Mouse (Mus musculus) embryonic facial prominence, embryonic 11.5 days (tissue): ENCODE measurements around the gene Eif4a3. TPM values are rescaled to one million over a fixed set of nuclear protein-coding genes. Genes with fewer than 3 reads are reported as not detected.

Experiments used
- ATAC-seq: fragments of 200-750 bp; cut with Nextera tagmentation; replicated peaks from 2 replicates; pipeline ENCODE4 v1.8.0; 2017; ENCODE audit warnings: low read depth; ENCODE audit not compliant: insufficient number of reproducible peaks, low FRiP score, low TSS enrichment
- DNase-seq: peaks from one replicate; pipeline ENCODE4 v3.0.0-alpha.2; 2015; ENCODE audit warnings: low spot score
- H3K27ac ChIP-seq: fragments of 300-500 bp; sonication (generic); replicated peaks from 2 replicates; pipeline ENCODE4 v1.5.1; 2014; ENCODE audit warnings: mild to moderate bottlenecking, low read depth, low read length, control low read depth
- H3K27me3 ChIP-seq: fragments of 300-500 bp; sonication (generic); 2 replicates; pipeline ENCODE4 v1.6.1; 2014; ENCODE audit warnings: mild to moderate bottlenecking, low read length, moderate library complexity, mixed read lengths; ENCODE audit not compliant: control insufficient read depth, insufficient read depth
- H3K36me3 ChIP-seq: fragments of 300-500 bp; sonication (generic); replicated peaks from 2 replicates; pipeline ENCODE4 v1.6.1; 2014; ENCODE audit warnings: low read depth, mild to moderate bottlenecking, low read length, moderate library complexity, mixed read lengths; ENCODE audit not compliant: control insufficient read depth, insufficient read depth
- H3K4me1 ChIP-seq: fragments of 300-500 bp; sonication (generic); 2 replicates; pipeline ENCODE4 v1.6.1; 2014; ENCODE audit warnings: low read length, mixed read lengths; ENCODE audit not compliant: control insufficient read depth, insufficient read depth
- H3K4me2 ChIP-seq: fragments of 300-500 bp; sonication (generic); 2 replicates; pipeline ENCODE4 v1.6.1; 2014; ENCODE audit warnings: low read depth, mild to moderate bottlenecking, control low read depth, low read length, moderate library complexity
- H3K4me3 ChIP-seq: fragments of 300-500 bp; sonication (generic); 2 replicates; pipeline ENCODE4 v1.5.1; 2014; ENCODE audit warnings: low read depth, low read length, control low read depth
- H3K9ac ChIP-seq: fragments of 300-500 bp; sonication (generic); replicated peaks from 2 replicates; pipeline ENCODE4 v1.6.1; 2014; ENCODE audit warnings: mild to moderate bottlenecking, control low read depth, low read length
- H3K9me3 ChIP-seq: fragments of 300-500 bp; sonication (generic); replicated peaks from 2 replicates; pipeline ENCODE4 v1.6.1; 2016; ENCODE audit warnings: mild to moderate bottlenecking, low read length, inconsistent platforms, mixed read lengths; ENCODE audit not compliant: control insufficient read depth
- WGBS: fragments of 180-500 bp; shearing (Covaris S2); extraction: QIAGEN DNeasy Blood & Tissue Kit; methylation state at CpG from one replicate; pipeline ENCODE4 v1.1.7; 2014; 5-methylcytosine and 5-hydroxymethylcytosine counted together
- polyA plus RNA-seq: library from polyadenylated mRNA; unstranded; fragments of >200 nt; fragmentation: Nextera tagmentation; extraction: Ambion mirVana; gene quantifications from 2 replicates; pipeline ENCODE4 v1.2.1, GENCODE M21; 2014

The Eif4a3 gene
- polyA plus RNA-seq, result 392 and 414 TPM in 2 replicates

DNA sequence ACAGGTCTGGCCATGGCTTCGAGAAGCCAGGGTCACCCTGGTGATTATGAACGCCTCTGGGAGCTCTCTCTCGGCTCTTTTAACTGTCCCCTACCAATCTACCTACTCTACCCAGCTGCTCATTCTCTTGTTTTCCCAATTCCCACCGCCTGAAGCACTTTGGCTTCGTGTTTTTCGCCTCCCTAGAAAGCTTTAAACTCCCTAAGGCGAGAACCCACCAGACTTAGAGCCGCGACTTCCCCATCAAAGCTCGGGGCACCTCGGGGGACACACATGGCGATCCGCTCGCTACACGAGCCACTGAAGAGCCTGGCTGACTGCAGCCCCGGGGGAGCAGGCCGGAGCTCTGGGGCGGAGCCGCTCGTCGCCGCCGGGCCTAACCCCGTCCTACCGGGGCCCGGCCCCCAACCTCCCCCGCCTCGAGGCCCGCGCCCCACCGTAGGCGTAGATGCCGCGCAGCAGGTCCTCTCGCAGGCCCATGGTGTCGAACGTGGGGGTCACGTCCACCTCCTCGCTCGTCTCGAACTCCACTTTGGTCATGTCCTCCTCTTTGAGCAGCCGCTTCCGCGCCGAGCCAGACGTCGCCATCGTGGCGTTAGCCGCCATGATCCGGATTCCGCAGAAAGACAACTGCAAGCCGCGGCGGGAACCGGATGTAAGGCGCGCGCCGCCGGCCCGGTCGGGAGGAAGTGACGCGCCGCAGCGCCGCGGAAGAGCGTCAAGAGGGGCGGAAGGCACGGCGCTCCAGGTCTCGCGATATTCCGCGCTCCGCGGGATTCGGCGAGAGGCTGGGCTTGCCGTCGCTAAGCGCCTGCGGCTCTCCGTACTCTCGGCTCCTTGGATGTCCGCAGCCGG lies at the start of gene Eif4a3:
Gene Eif4a3, minus strand, starts transcription at position 699 of the 855 bp plus-strand sequence.
- peaks cover 9% of the 10 kb centered on the region for H3K36me3 ChIP-seq
- peak within 1 kb of the TSS; percentile 89 for H3K27ac ChIP-seq
- H3K4me3 ChIP-seq, result peak within 1 kb of the TSS; percentile 98
- ATAC-seq (peak; percentile 90), DNase-seq (peak; percentile 99)
- peak within 1 kb of the TSS; percentile 71 for H3K4me2 ChIP-seq
- no peaks in the 10 kb centered on the region for H3K4me1 ChIP-seq
- under 1% methylated on average over 89 of the region's 89 CpGs for WGBS
- no peaks in the 10 kb centered on the region for H3K27me3 ChIP-seq
- no peaks in the 10 kb centered on the region for H3K9me3 ChIP-seq
- H3K9ac ChIP-seq, result peak within 1 kb of the TSS; percentile 98

DNA sequence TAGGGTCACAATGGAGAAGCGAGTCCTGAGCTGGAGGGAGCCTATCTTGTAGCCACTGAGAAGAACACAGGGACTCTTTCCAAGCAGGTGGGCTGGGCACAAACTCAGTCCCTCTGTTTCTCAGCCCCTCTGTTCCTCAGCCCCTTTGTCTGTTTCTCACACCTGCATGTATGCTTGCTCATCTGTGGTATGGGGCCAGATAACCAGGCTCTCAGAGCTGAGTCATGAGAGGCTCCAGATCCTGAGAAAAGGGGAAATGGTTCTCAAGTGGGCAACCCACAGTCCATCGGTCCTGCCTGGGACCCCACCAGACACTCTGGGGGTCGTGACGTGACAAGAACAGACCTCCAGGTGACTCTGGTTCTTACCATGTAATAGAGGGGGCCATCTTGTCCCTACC lies 47.2 kb upstream of the Eif4a3 start:
- no peak for ATAC-seq
- 92% methylated on average over 4 of the region's 4 CpGs for WGBS
- no peak for DNase-seq
- H3K36me3 ChIP-seq, result no peaks in the 10 kb centered on the region
- no peaks in the 10 kb centered on the region for H3K9me3 ChIP-seq
- H3K27me3 ChIP-seq, result no peaks in the 10 kb centered on the region
- H3K27ac ChIP-seq, result no peak overlapping the region
- H3K4me3 ChIP-seq, result no peak overlapping the region
- H3K4me2 ChIP-seq, result no peak overlapping the region
- H3K4me1 ChIP-seq, result no peaks in the 10 kb centered on the region
- H3K9ac ChIP-seq, result no peak overlapping the region

DNA sequence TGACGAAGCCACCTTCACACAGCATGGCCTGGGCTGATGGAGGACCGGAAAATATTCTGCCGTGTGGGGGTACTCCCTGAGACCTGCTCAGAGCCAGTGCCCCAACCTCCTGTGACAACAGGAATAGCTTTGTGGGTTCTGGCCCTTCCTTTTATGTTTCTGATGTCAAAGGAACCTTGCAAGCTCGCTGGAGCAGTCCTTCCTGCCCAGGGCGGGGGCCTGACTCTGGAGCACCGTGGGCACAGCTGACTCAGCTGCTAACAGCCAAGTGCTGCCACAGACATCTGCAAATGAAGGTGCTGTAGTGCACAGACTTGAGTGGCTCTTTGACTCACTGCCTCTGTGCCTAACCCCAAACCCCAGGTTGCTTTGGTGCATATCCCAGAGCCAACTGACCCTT lies 45.0 kb upstream of the Eif4a3 start:
- H3K27ac ChIP-seq, result no peak overlapping the region
- DNase-seq (no peak), ATAC-seq (no peak)
- no peak overlapping the region for H3K4me3 ChIP-seq
- H3K27me3 ChIP-seq, result no peaks in the 10 kb centered on the region
- H3K4me2 ChIP-seq, result no peak overlapping the region
- H3K9me3 ChIP-seq, result no peaks in the 10 kb centered on the region
- no peak overlapping the region for H3K9ac ChIP-seq
- no peaks in the 10 kb centered on the region for H3K36me3 ChIP-seq
- 74% methylated on average over 6 of the region's 6 CpGs for WGBS
- H3K4me1 ChIP-seq, result no peaks in the 10 kb centered on the region

DNA sequence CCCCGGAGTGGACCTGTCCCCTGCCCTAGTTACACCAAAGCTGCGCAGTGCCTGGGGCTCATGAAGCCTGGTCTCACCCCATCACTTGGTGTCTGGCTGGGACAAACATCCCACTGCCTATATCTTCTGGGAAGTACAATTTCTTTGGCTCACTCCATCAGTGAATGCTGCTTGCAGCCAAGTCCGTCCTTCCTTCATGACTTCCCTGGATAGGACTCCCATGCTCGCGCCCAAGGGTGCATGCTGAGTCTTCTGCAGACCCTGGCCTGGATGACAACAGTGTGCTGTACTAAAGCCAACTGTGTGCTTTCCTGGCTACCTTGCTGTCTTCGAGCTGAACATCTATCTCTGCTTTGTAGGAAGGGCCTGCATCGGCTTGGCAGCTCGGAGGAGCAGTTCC lies 44.3 kb upstream of the Eif4a3 start:
- H3K27ac ChIP-seq, result no peak overlapping the region
- H3K9me3 ChIP-seq, result no peaks in the 10 kb centered on the region
- H3K4me3 ChIP-seq, result no peak overlapping the region
- no peak overlapping the region for H3K9ac ChIP-seq
- no peaks in the 10 kb centered on the region for H3K27me3 ChIP-seq
- H3K36me3 ChIP-seq, result no peaks in the 10 kb centered on the region
- WGBS, result 85% methylated on average over 8 of the region's 8 CpGs
- ATAC-seq (no peak), DNase-seq (no peak)
- H3K4me2 ChIP-seq, result no peak overlapping the region
- H3K4me1 ChIP-seq, result no peaks in the 10 kb centered on the region

DNA sequence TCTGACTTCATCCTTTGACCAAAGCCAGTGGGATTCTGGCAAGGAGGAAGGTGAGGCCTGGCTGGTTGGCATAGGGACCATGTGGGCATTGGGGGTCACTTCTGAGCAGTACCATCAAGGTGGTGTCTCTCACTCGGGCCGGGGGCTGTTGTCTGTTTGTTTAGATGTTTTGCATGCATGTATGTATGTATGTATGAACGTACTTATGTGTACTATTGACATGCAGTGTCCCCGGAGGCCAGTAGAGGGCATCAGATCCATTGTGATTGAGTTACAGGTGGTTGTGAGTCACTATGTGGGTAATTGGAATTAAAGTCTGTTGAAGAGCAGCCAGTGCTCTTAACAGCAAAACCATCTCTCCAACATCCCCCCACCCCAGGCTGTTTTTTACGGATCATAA lies 39.7 kb upstream of the Eif4a3 start:
- H3K36me3 ChIP-seq, result no peaks in the 10 kb centered on the region
- 9% methylated on average over 5 of the region's 5 CpGs for WGBS
- ATAC-seq, result 0 out of 2 replicates have a peak, but pooled peaks have one; percentile 25

DNA sequence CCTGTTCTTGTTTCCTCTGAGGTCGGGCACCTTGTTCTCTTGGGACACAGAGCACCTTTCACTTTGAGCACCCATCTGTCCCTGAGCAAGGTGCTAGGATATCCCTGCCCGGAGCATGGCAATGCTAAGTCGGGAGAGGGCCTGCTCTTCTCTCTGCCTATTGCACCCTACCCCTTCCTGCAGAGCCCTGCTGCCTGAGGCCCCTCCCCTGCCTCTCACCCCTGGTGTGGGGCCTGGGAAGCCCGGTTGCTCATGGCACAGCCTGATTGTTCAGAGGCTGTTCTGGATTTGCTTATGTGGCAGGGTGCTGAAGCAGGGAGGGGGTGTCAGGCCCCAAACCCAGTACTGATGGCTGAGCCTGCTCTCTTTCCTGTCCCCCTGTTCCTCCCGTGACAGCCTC lies 39.3 kb upstream of the Eif4a3 start:
- Histone ChIP-seq H3K27ac (no peak overlapping the region), H3K27me3 (no peaks in the 10 kb centered on the region), H3K9me3 (no peaks in the 10 kb centered on the region), H3K36me3 (no peaks in the 10 kb centered on the region), H3K4me3 (no peak overlapping the region), H3K4me2 (no peak overlapping the region), H3K4me1 (no peaks in the 10 kb centered on the region), H3K9ac (no peak overlapping the region; the same call in 1 of the 2 replicates)
- ATAC-seq (no peak), DNase-seq (no peak)
- WGBS, result 47% methylated on average over 5 of the region's 5 CpGs

More for the DNA sequence above, 39.7 kb upstream of the Eif4a3 start:
- H3K9me3 ChIP-seq, result no peaks in the 10 kb centered on the region
- no peaks in the 10 kb centered on the region for H3K4me1 ChIP-seq
- no peak overlapping the region for H3K4me2 ChIP-seq
- DNase-seq, result peak; percentile 91
- H3K27me3 ChIP-seq, result no peaks in the 10 kb centered on the region
- H3K27ac ChIP-seq, result no peak overlapping the region
- no peak overlapping the region for H3K4me3 ChIP-seq
- H3K9ac ChIP-seq, result no peak overlapping the region; the same call in 1 of the 2 replicates

DNA sequence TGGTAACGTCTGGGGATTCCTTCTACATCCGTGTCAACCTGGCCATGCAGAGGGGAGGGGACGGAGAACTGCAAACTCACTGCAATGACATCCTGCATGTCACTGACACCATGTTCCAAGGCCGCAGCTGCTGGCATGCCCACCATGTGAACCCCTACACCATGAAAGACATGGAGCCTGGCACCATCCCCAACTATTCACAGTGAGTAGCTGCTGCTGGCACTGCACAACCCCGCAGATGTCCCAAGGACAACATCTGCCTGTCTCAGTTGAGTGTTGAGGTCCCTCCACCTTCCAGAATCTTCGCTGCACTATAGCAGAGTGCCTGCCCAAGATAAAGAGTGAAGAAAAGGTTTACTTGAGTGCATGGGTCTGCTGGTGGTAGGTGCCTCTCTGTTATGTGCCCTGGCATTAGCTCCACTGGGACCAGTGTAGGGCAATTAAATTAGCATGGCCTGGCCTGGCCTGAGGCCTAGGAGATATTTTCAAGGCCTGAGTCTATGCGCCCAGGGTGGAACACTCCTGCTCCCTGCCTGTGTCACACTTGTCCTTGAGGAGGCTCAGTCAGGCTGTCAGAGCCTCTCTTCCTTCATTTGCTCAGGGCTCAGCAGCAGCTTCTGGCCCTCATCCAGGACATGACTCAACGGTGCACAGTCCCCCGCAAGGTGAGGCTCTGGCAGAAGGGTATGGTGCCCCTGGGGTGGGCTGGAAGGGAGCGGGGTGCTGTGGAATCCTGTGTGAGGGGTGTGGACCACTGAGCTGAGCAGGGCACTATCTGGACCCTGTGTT lies 38.6 kb upstream of the Eif4a3 start:
- 80% methylated on average over 10 of the region's 10 CpGs for WGBS
- no peak for DNase-seq

DNA sequence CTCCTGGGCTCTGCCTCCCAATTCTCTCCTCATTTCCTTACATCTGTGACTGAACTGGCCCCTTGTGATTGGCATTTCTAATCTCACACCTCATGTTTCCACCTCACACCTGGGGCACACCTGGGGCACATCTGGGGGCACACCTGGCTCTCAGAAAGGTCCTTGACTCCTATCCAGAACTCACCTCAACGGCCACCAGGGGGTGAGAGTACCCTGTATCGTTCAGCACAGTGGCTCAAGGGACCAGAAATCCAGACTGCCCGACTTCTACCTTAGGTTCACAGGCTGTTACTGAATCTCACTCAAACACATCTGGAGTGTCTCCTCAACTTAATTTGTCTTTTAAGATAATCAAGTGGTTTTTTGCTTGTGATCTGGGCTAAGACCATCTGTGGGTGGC lies 32.1 kb upstream of the Eif4a3 start:
- Histone ChIP-seq H3K27ac (no peak overlapping the region), H3K9me3 (no peaks in the 10 kb centered on the region), H3K36me3 (no peaks in the 10 kb centered on the region), H3K4me1 (no peaks in the 10 kb centered on the region), H3K4me3 (no peak overlapping the region), H3K27me3 (no peaks in the 10 kb centered on the region), H3K4me2 (no peak overlapping the region), H3K9ac (no peak overlapping the region)
- ATAC-seq (no peak), DNase-seq (no peak)
- WGBS, result 48% methylated on average over 3 of the region's 3 CpGs

More for the DNA sequence above, 38.6 kb upstream of the Eif4a3 start:
- no peak overlapping the region for H3K9ac ChIP-seq
- no peaks in the 10 kb centered on the region for H3K4me1 ChIP-seq
- no peak overlapping the region for H3K27ac ChIP-seq
- H3K36me3 ChIP-seq, result no peaks in the 10 kb centered on the region
- no peak for ATAC-seq
- no peaks in the 10 kb centered on the region for H3K9me3 ChIP-seq
- no peak overlapping the region for H3K4me3 ChIP-seq
- H3K4me2 ChIP-seq, result no peak overlapping the region
- no peaks in the 10 kb centered on the region for H3K27me3 ChIP-seq
